Mouse (Mus musculus): ENCODE data around the gene Ccdc160.

Ccdc160 gene

DNA sequence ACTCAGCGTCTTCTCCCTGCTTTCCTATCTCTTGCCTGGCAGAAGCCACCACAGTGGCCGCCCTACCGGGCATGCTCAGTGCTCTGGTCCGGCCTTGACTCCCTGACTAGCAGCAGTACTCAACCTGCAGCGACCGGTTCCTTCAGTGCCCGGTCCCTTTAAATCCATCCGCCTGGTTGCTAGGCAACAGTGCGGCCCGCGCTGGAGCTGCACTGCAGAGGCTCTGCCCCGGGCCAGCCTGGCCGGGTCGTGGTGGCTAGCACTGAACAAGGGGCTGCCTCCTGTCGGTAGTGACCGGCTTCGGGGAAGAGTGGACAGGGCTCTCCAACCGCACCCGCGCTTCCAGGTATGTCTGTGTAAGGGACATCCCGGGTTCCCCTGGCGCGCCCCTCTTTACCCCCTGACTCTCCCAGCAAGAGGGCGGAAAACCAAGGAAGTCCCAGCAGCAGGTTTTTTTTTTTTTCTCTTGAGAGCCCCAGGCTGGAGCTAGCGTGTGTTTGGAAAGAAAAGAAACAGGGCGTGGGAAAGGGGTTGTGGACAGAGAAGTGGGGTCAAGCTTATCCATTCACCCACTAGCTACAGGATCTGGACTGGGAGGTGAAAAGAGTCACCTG, at the start of gene Ccdc160:
Gene Ccdc160, plus strand, starts transcription at position 221 of the 614 bp plus-strand sequence.
- in situ Hi-C loops (cut with MboI, MseI), result no loop called here

DNA sequence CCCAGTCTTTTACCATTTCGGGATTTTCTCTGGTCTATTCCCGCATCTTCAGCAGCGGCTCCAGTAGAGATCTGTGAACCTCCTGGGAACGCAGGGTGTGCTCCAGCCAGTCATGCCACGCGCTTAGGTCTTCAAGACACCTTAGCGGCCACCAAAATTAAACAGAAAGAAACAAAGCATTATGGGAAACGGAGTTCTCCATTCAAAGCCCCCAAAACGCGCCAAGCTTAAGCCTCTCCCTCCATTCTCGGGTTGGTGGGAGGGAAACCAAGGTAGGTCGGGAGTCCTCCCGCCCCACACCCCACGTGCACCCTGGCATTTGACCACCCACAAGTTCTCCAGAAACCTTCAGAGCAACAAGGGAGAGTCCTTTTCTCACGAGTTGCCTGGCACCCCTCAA, 47.2 kb upstream of the Ccdc160 start:
- in situ Hi-C loops (cut with MboI, MseI), result no loop called here

DNA sequence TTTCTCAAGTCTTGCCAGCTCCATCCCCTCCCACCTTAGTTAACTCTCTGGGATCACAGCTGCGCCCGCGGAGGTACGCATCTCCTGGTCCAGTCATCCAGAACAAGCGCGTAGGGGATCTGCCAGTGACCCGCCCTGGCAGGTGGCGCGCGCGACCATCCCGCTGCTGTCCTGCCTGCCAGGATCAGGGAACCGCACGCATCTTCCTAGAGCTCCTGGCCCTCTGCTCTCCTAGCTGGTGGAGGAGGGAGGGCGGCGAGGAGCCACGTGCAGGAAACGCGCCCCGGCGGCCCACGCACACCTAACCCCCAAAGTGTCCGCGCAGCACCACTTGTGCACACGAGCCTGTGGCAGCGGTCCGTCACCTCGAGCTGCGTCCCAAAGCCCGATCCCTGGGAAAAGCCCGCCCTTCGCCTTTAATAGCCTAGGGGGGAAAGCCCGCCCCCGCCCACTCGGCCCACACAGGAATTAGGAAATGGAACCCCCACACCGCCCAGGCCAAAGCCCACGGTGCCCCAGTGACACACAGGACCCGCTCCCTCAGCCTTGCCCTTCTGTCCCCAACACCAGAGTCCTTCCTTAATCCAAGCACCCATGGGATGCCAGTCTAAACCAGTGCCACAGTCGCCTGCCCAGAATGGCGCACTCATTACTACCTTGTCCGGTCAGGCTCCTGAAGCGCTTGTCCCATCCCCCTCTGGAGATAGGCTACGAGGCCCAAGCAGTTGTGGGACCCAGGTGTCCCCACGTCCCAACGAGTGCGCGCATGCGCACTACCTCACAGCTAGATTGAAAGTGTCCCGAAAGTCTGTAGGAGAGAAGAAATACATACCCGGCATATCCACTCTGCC, 46.6 kb upstream of the Ccdc160 start:
- in situ Hi-C loops (cut with MboI, MseI), result no loop called here

DNA sequence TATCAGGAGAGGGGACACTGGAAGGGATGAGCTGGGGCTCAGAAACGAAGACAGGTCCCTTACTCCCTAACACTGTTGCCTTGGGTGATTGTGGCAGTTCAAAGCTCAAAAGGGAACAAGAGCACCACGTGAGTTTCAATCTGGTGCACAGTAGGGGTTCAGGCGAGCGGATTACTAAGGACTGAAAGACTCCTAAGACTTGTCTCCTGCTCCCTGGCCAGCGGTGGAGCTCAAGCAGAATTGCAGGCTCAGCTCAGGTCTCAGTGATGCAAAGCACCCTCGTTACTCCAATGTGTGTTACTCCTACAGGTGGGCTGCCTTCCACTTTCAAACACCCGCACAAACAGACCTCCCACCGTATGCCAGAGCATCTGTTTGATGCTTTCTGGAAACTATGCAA, 45.5 kb upstream of the Ccdc160 start:
- in situ Hi-C loops (cut with MboI, MseI), result no loop called here

DNA sequence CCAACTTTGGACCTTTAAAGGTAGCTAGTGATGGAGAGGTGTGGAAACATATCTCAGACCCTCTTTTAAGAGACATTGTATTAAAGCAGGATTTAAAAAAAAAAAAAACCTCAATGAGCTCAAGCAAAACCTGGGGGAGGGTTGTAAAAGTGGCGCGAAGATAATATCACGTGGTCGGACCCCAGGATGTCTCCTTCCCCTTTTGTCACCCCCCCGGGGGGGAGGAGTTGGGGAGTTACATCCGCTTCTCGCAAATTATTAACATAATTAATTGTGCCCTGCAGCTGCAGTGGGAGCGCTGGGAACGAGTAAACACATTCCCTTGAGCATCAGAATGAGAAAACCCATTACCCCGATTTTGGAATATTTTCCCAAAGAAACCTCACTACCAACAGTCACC, 45.1 kb upstream of the Ccdc160 start:
- in situ Hi-C loops (cut with MboI, MseI), result no loop called here

DNA sequence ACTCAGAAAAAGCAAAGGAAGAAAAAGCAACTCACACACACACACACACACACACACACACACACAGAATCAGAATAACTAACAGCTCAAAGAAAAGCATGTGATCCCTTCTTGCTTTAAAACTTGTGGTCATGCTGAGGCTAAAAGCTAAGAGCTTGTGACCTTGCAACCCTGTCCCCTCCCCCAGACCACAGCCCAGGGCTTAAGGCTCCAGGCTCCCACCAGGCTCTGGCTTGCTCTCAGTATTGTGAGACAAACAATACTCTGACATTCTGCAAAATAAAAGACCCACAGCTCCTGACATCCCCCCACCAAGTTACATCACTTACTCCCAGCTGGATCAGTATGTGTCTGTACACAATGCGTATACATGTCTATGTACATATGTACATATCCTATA, 44.2 kb upstream of the Ccdc160 start:
- in situ Hi-C loops (cut with MboI, MseI), result no loop called here

DNA sequence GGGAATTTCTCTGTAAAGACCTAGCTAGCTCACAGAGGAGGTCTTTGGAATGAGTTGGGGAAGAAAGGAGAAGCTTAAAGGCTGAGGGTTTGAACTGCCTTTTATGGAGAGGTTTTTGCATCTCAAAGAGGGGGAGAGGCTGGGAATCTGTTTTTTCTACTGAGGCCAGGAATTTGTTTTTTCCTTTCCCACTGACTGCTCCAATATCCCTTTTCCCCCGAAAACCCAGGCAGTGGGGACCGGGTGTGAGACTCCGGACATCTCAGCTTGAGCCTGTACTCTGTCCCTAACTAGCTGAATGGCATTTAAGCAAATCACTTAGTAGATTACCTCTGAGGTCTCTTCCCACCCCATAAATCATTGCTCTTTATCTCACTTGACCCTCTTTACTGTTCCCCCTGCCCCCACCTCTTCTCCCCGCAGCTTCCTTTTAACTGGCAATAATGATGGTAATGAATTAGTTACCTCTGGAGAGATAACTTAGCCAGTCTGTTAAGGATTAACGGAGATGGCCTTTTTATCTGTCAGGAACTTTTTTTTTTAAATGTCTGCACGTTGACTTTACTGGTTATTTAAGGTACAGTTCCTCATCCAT, 37.4 kb upstream of the Ccdc160 start:
- in situ Hi-C loops (cut with MboI, MseI), result no loop called here

DNA sequence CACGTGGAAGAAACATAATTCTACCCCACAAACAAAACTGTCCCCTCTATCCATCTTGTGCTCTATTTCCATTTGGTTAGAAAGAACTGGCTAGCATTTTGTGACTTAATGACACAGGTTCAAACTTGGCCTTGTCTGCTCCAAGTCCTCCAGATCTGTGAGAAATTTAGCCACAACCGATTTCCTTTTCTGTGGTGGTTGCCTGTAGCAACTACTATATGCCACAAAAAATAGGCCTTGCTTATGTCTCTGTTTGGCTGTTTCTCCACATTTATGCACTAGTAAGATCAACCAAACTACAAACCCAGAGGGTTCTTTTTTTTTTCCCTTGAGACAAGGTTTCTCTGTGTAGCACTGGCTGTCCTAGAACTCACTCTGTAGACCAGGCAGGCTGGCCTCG, 33.8 kb upstream of the Ccdc160 start:
- in situ Hi-C loops (cut with MboI, MseI), result no loop called here

DNA sequence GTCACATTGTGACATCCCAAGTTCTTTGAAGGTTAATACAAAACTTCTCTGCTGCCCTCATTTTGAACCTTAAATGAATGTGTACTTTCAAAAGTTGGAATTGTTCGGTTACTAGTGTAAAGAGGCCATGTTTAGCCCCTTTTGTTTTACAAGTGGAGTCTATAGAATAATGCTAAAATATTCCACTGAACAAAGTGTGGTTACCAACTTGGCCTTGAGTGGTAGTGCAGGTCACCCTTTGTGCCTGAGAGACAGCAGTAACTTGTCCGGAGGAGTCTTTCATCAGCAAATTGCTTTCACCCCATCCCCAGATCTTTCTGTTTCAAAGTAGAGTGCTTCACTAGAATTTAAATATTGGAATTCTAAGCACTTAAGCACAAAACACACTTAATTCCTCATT, 31.8 kb upstream of the Ccdc160 start:
- in situ Hi-C loops (cut with MboI, MseI), result no loop called here

DNA sequence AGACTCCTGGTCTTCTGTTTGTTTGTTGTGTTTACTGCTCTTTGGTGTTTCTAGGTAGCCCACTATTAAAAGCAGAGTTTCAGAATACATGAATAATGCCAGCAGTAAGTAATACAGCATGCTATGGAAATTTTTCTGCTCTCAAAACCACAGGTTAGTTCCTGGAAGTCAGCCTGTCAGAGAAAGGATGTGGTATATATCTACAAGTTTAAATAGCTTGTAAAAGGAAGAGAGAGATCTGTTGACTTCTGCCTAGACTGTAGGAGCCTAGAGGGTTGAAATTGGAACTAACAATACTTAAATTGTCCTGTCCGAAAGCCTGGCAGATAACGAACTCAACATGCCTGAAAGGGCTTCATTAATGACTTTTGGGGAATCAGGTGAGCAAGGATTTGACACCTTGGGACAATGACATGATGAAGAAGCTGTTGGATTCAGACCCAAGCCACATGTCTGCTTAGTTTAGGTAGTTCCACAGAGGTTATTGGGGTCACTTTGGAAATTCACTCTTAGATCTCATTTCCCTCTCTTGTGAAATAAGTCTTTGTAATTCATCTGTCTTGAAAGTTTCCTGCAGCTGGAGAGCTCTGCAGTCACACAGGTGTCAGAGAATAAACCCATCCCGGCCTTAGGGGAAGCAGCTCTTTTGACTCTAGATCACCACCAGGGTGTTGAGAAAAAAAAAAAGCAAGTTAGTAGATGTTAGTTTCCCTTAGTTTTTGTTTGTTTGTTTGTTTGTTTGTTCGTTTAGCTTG, 30.6 kb upstream of the Ccdc160 start:
- in situ Hi-C loops (cut with MboI, MseI), result no loop called here

DNA sequence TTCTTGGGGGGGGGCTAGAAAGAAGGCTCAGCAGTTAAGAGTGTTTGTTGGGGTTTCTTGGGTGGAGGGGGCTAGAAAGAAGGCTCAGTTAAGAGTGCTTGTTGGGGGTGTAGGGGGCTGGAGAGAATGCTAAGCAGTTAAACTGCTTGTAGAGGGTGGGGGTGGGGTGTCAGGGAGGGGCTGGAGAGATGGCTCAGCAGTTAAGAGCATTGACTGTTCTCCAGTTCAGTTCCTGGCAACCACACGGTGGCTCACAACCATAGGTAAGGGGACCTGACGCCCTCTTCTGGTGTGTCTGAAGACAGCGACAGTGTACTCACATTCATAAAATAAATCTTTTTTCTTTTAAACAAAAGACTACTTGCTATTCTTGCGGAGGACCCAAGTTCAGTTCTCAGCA, 28.8 kb upstream of the Ccdc160 start:
- in situ Hi-C loops (cut with MboI, MseI), result no loop called here

DNA sequence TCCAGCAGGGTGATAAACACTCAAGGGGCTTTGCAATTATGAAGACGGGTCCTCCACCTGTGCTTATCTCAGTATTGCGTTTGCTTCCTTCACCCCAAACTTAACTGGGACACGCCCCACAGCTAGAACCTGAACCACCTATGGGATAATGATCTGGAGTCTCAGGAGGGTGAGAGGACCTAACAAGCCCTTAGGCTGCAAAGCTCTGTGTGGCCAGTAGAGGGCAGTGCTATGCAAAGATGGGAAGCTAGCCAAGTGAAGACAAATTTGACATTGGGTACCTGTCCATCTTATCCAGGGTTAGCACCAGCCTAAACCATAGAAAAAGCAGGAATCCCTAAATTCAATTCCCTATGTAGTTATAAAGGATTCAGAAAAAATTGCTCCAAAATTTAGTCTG, 15.0 kb upstream of the Ccdc160 start:
- in situ Hi-C loops (cut with MboI, MseI), result no loop called here

DNA sequence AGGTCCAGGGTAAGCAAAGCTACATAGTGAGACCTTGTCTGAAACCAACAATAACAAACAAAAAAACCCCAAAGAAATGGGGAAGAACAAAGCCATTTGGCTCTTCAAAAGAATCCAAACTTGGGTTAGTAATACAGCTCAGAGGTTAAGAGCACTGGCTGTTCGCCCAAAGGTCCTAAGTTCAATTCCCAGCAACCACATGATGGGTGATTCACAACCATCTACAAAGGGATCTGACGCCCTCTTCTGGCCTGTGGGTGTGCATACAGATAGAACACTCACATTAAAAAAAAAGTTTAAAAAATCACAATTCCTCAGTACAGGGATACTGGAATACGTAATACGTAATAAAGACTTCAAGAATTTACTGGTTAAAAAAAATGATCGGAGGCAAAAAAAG, 13.3 kb upstream of the Ccdc160 start:
- in situ Hi-C loops (cut with MboI, MseI), result no loop called here

DNA sequence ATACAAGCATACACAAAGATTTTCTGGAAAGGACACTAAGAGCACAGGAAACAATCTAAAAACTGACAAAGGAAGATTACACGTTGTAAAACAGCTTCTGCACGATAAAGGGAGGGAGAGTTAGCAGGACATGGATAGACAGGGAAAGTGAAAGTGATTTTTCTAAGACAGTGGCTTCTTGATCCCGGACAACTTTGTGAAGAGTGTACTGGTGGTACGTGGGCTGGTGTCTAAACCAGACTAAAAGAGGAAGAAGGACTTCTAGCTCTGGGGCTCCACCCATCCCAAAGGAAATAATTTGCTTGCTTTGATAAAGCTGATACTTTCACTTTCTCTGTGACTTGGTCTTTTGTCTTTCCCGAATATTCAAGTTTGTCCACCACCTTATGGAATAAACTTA, 7.1 kb upstream of the Ccdc160 start:
- in situ Hi-C loops (cut with MboI, MseI), result no loop called here

DNA sequence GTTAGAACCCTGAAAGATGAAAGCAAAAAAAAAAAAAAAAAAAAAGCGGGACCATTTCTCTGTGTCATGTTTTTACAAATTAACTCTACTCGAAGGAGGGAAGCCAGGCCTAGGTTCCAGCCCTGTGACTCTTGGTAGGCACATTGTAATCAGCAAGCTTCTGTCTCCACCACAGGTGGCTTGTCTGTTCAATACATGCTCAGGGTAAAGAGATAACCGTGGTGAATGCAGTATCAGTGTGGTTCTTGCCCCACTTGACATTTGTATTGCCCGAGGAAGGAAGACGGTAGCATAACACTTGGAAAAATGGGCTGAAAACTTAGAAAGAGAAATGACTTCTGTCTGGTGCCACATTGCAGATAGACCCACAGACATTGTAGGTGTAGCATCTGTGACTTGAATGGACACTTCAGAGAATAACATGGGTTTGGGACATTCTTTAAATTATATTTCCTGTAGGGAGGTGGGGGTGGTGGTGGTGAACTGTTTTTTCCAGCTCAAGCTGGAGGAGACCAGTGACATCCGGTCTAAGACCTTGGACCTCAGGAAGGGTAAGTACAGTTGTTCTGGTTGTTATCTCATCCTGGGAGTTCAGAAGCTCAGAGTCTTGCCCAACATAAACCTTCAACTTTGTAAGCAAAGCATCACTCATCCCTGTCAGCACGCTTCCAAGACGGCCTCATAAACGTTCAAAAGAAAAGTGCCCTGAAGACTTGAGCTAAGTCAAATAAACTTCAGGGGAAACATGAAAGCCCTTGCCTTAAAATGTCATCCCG, 1.1 kb downstream of the Ccdc160 start:
- in situ Hi-C loops (cut with MboI, MseI), result no loop called here

DNA sequence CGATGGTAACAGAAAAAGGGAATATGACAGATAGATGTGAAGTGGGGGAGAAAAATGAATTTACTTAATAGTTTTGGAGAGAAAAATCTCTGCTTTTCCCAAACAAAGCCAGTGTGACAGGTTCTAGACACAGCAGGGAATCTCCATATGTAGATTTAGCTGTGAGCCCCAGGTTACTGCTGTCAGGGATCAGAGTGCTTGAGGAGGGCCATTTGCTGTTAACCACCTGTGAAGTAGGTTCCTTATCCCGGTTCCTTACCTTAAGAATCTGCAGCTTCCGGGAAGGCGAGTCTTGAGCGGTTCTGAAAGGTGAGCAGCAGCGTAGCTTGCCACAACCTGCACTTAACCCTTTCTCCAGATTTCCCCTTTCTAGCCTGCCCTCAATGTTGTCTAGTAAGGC, 1.9 kb downstream of the Ccdc160 start:
- in situ Hi-C loops (cut with MboI, MseI), result no loop called here

DNA sequence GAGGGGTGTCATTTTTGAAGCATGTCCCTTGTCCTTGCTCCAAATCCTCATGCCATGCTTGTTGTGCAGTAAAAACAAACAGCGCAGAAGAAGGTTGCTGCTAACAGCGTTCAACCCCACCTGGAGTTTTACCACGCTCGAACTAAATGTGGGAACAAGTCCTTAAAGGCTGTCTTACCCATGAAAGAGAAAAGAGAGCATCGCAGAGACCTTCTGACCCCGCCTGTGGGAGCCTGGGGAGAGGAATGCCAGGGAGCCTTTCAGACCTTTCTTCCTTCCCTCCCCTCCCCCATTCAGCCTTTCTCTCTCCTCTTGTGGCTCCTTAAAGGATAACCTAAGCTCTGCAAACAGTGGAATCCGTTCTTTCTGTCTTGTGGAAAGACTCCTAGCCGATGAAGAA, 4.8 kb downstream of the Ccdc160 start:
- in situ Hi-C loops (cut with MboI, MseI), result no loop called here

DNA sequence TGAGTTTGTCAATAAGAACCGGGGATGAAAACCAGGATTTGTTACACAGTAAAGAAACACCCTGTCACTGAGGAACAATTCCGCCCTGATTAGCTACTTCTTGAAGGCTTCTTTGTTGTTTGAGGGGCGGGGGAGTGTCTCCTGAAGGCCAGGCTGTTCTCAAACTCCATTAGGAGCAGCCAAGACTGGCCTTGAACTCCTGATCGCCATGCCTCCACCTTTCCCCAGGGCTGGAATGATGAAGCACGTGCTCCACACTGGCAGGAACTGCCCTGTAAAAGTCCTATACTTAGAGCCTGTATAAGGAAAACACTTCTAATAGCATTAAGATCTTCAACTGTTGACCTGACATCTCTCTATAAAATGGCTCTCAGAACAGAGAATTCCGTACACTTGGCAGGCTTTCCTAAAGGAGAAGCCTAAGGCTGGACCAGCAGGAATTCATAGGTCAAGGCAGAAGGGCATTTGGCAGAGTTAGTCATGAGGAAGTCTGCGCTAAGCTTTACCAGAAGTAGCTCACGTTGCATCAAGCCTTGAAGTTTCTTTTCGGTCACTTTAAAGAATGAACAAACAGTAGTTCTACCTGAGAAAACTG, 6.1 kb downstream of the Ccdc160 start:
- in situ Hi-C loops (cut with MboI, MseI), result no loop called here

DNA sequence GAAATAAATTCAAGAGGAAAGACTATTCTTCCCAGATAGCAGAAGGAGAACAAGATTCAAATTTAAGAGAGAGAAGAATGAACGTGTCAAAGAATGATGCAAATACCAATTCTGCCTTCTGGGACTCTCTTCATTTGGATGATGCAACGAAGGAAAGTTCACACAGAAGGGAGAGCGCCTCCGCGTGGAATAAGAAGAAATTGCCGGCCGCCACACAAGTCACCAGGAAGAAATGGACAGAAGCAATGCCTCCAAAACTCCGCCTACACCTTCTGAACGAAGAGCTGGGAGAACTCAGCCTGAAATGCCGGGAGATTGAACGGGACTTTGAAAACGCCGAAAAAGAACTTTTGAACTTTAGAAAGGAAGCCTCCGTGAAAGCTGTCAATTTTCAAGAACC, 7.3 kb downstream of the Ccdc160 start:
- in situ Hi-C loops (cut with MboI, MseI), result no loop called here

DNA sequence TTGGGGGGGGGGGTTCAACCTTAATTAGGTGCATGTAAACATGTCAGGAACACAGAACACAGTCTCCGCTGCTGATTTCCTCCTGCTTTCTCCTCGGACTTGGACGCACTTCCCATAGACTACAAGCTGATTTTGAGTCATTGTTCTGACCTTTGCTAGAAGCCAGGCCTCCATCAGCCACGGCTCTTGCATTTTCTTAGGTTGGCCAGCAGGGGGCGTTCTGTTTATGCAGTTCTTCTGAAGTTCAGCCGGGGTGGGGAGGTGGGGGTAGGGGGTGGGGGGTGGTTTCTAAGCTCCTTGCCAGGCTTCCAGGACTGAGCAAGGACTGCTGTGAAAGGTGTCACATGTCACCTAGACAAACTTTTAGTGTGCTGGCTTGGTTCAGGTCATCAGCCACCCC, 8.6 kb downstream of the Ccdc160 start:
- in situ Hi-C loops (cut with MboI, MseI), result no loop called here

DNA sequence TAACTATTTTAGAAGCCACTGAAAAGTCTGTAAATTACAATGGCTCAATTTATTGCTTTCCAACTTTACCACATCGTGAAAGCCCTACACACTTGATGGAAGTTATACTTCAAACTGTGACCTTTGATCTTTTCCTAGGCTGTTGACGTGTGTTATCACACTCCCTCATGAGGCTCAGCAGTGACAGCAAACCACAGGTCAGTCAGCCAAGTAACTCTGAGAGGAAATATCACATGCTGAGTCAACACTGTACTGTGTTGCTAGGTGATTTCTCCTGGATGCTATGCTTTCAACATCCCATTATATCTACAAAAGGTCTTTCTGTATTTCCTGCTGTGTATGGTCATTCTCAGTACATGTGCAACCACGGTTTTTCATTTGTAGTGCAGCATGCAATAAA, 28.3 kb downstream of the Ccdc160 start:
- in situ Hi-C loops (cut with MboI, MseI), result no loop called here
